Mouse (Mus musculus): ENCODE measurements at regions not wholly inside any gene's neighbourhood (a gene's known extent, or its start where the extent isn't known, plus 50 kb on each side); places are given as distances from the start of the nearest gene placed in this dataset.

GRCm38 (mm10) chr2:79180782-79181181, 74.4 kb upstream of the Itga4 start:
- H3K4me1 ChIP-seq = no peaks in the 10 kb centered on the region
- no peak for ATAC-seq (ENCODE audit: insufficient number of reproducible peaks, insufficient read depth, low FRiP score, low TSS enrichment)
- no peak overlapping the region for H3K27ac ChIP-seq
- H3K4me3 ChIP-seq = no peak overlapping the region
- no peak overlapping the region for H3K4me2 ChIP-seq (replicated peaks)
- WGBS = 40% methylated on average over 7 of the region's 7 CpGs
- H3K36me3 ChIP-seq = no peaks in the 10 kb centered on the region
- no peak overlapping the region for H3K9ac ChIP-seq
- H3K27me3 ChIP-seq = no peaks in the 10 kb centered on the region
- no peaks in the 10 kb centered on the region for H3K9me3 ChIP-seq

GRCm38 (mm10) chr2:79183034-79183630, 72.1 kb upstream of the Itga4 start:
- Histone ChIP-seq H3K27ac (no peak overlapping the region), H3K4me2 (replicated peaks) (no peak overlapping the region), H3K9me3 (no peaks in the 10 kb centered on the region), H3K4me1 (no peaks in the 10 kb centered on the region), H3K9ac (no peak overlapping the region), H3K27me3 (no peaks in the 10 kb centered on the region), H3K36me3 (no peaks in the 10 kb centered on the region), H3K4me3 (no peak overlapping the region)
- ATAC-seq (ENCODE audit: insufficient number of reproducible peaks, insufficient read depth, low FRiP score, low TSS enrichment) = no peak
- WGBS = 71% methylated on average over 7 of the region's 7 CpGs

GRCm38 (mm10) chr2:79185234-79186101, 69.8 kb upstream of the Itga4 start:
- H3K9me3 ChIP-seq = no peaks in the 10 kb centered on the region
- no peak overlapping the region for H3K27ac ChIP-seq
- ATAC-seq (ENCODE audit: insufficient number of reproducible peaks, insufficient read depth, low FRiP score, low TSS enrichment) = no peak
- H3K36me3 ChIP-seq = no peaks in the 10 kb centered on the region
- 77% methylated on average over 11 of the region's 11 CpGs for WGBS
- no peaks in the 10 kb centered on the region for H3K27me3 ChIP-seq
- no peaks in the 10 kb centered on the region for H3K4me1 ChIP-seq
- H3K4me3 ChIP-seq = no peak overlapping the region
- no peak overlapping the region for H3K4me2 ChIP-seq (replicated peaks)
- no peak overlapping the region for H3K9ac ChIP-seq

GRCm38 (mm10) chr2:79186878-79187277, 68.3 kb upstream of the Itga4 start:
- H3K9ac ChIP-seq = no peak overlapping the region
- ATAC-seq (ENCODE audit: insufficient number of reproducible peaks, insufficient read depth, low FRiP score, low TSS enrichment) = no peak
- no peaks in the 10 kb centered on the region for H3K27me3 ChIP-seq
- no peaks in the 10 kb centered on the region for H3K36me3 ChIP-seq
- no peaks in the 10 kb centered on the region for H3K9me3 ChIP-seq
- no peaks in the 10 kb centered on the region for H3K4me1 ChIP-seq
- 79% methylated on average over 7 of the region's 7 CpGs for WGBS
- no peak overlapping the region for H3K27ac ChIP-seq
- H3K4me2 ChIP-seq (replicated peaks) = no peak overlapping the region
- H3K4me3 ChIP-seq = no peak overlapping the region

- Histone ChIP-seq H3K9me3 (no peaks in the 10 kb centered on the region), H3K4me2 (replicated peaks) (no peak overlapping the region), H3K36me3 (no peaks in the 10 kb centered on the region), H3K4me3 (no peak overlapping the region), H3K9ac (no peak overlapping the region), H3K27me3 (no peaks in the 10 kb centered on the region), H3K4me1 (no peaks in the 10 kb centered on the region), H3K27ac (no peak overlapping the region)
- 84% methylated on average over 6 of the region's 6 CpGs for WGBS
- no peak for ATAC-seq (ENCODE audit: insufficient number of reproducible peaks, insufficient read depth, low FRiP score, low TSS enrichment)
Observed at GRCm38 (mm10) chr2:79188511-79189193, 66.6 kb upstream of the Itga4 start.

- H3K27ac ChIP-seq = no peak overlapping the region
- no peaks in the 10 kb centered on the region for H3K27me3 ChIP-seq
- no peak overlapping the region for H3K9ac ChIP-seq
- no peak overlapping the region for H3K4me2 ChIP-seq (replicated peaks)
- H3K4me3 ChIP-seq = no peak overlapping the region
- ATAC-seq (ENCODE audit: insufficient number of reproducible peaks, insufficient read depth, low FRiP score, low TSS enrichment) = no peak
- no peaks in the 10 kb centered on the region for H3K9me3 ChIP-seq
- 84% methylated on average over 1 of the region's 1 CpGs for WGBS
- no peaks in the 10 kb centered on the region for H3K36me3 ChIP-seq
- H3K4me1 ChIP-seq = no peaks in the 10 kb centered on the region
Observed at GRCm38 (mm10) chr2:79193851-79194250, 61.4 kb upstream of the Itga4 start.

- Histone ChIP-seq H3K4me2 (replicated peaks) (no peak overlapping the region), H3K4me3 (no peak overlapping the region), H3K27me3 (no peaks in the 10 kb centered on the region), H3K9me3 (no peaks in the 10 kb centered on the region), H3K36me3 (no peaks in the 10 kb centered on the region), H3K27ac (no peak overlapping the region), H3K4me1 (no peaks in the 10 kb centered on the region), H3K9ac (no peak overlapping the region)
- no peak for ATAC-seq (ENCODE audit: insufficient number of reproducible peaks, insufficient read depth, low FRiP score, low TSS enrichment)
- 75% methylated on average over 6 of the region's 6 CpGs for WGBS
Observed at GRCm38 (mm10) chr2:79201677-79202076, 53.5 kb upstream of the Itga4 start.

Measured in embryonic facial prominence, embryonic 12.5 days (tissue).